Mouse (Mus musculus) frontal cortex, adult (tissue): ENCODE results near the gene Dnm2.
A peak's percentile ranks its signal among the peaks of the same experiment; 100 is the strongest.

Source experiments
- ATAC-seq: cut with Nextera tagmentation; 2 replicates; pipeline ENCODE4 v1.9.2; 2017; ENCODE audit warnings: mild to moderate bottlenecking, moderate library complexity, mixed read lengths; ENCODE audit not compliant: low TSS enrichment

Dnm2 gene

DNA sequence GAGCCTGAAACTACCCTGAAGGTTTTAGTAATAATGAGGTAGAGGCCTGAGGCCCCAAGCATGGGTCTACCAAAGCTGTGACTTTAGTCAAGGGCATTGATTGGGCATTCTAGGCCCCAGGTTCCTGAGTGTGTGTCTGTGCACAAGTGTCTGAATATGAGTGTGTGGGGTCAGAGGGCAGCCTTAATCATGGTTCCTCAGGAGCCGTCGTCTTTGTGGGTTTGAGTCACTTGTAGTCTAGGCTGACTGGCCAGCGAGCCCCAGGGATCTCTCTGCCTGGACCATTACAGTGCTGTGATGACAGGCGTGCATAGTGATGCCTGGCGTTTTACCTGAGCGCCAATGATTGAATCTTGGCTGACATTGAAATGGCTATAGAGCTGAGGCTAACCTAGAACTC, 3.5 kb downstream of the Dnm2 start:
- ATAC-seq: no peak

GRCm38 (mm10) chr9:21430724-21431123, 6.0 kb downstream of the Dnm2 start:
- ATAC-seq: peak; percentile 44

GRCm38 (mm10) chr9:21432066-21432465, 7.4 kb downstream of the Dnm2 start:
- ATAC-seq: no peak

- ATAC-seq: no peak
Observed at GRCm38 (mm10) chr9:21433766-21434165, 9.1 kb downstream of the Dnm2 start.

GRCm38 (mm10) chr9:21434410-21434809, 9.7 kb downstream of the Dnm2 start:
- no peak for ATAC-seq

DNA sequence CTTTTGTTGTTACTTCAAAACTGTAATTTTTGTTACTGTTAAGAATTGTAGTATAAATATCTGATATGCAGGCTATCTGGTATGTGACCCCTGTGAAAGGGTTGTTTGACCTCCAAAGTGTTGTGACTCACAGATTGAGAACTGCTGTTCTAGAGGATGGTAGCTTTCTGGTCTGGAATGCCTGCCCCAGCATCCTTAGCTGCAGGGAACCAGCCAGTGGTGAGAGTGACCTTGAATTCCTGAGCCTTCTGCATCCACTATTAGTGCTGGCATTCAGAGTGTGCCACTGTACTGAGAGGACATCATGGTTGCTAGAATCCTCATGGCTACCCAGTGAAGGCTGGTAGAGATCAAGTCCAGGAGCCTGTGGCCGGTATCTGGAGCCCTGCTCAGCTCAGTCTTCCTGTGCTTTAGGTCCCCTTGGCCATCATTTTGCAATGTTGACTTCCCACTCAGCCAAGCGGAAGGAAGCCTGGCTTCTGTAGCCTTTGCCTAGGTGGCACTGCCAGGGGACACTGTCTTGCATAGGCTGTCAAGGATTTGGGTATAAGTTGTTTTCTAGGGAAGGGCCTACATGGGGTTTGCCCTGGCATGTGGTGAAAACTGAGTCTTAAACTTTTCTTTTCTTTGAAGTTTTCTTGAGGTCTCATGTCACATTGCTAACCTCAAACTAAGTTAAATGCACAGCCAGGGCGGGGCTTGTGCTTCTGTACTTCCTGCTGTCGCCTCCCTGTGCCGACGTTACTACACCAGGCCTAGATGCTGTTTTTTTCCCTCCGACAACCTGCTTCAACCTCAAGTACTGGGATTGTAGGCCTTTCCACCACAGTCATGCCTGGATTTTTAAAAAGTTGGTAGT, 11.3 kb downstream of the Dnm2 start:
- ATAC-seq: no peak

GRCm38 (mm10) chr9:21437577-21437976, 12.9 kb downstream of the Dnm2 start:
- ATAC-seq: no peak

- ATAC-seq: no peak
Observed at GRCm38 (mm10) chr9:21438219-21438618, 13.5 kb downstream of the Dnm2 start.

- 0 out of 2 replicates have a peak, but pooled peaks have one; percentile 35 for ATAC-seq
Observed at GRCm38 (mm10) chr9:21439456-21439855, 14.7 kb downstream of the Dnm2 start.

DNA sequence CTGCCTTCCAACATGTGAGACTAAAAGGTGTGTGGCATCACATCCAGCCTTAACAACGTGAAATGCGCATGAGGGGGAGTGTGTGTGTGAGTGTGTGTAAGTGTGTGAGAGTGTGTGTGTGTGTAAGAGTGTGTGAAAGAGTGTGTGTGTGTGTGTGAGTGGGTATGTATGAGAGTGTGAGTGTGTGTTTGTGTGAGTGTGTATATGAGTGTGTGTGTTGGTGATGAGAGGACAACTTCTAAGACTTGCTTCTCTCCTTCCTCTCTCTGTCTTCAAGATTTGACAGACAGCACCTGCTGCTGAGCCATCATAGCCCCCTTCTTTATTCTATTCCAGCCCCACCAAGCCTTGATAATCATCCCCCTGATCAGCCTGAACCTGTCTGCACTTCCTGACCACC, 15.2 kb downstream of the Dnm2 start:
- no peak for ATAC-seq

GRCm38 (mm10) chr9:21440387-21440786, 15.7 kb downstream of the Dnm2 start:
- no peak for ATAC-seq

DNA sequence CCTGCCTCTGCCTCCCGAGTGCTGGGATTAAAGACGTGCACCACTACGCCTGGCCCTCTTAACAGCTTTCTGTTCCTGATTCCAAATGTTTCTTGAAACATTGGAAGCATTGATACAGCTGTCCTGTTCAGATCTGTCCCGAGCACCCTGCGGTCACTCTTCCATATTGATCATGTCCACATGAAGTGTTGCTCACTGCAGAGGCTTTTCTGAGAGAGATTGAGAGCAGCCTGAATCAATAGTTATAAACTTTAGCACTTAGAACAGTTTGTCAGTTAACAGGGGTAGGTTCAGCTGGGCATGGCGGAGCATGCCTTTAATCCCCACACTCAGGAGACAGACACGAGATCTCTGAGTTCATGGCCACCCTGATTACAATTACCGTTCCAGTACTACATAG, 19.1 kb downstream of the Dnm2 start:
- ATAC-seq: no peak

- ATAC-seq: no peak
Observed at GRCm38 (mm10) chr9:21444574-21444973, 19.9 kb downstream of the Dnm2 start.

- no peak for ATAC-seq
Observed at GRCm38 (mm10) chr9:21445081-21445744, 20.5 kb downstream of the Dnm2 start.

- ATAC-seq: no peak
Observed at GRCm38 (mm10) chr9:21447778-21448177, 23.1 kb downstream of the Dnm2 start.

- ATAC-seq: no peak
Observed at GRCm38 (mm10) chr9:21449710-21450109, 25.0 kb downstream of the Dnm2 start.

DNA sequence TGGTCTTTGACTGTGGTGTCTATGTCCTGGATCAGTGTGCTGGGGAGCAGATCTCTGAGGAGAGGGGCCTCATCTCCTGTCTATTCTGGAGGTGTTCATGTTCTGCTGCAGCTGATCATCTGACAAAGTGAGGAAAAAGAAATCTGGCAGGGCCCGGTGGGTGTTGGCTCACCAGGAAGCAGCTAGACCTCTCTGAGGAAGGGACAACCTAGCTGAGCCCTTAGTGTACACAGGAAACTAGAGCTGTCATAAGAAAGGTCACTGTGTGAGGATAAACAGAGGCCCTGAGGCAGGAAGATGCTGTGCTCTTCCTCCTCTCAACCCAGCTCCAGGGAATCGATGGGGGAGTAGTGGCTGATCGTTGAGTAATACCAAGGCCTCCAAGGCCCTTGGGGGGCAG, 25.6 kb downstream of the Dnm2 start:
- no peak for ATAC-seq

- no peak for ATAC-seq
Observed at GRCm38 (mm10) chr9:21451391-21451790, 26.7 kb downstream of the Dnm2 start.

- no peak for ATAC-seq
Observed at GRCm38 (mm10) chr9:21451870-21452269, 27.2 kb downstream of the Dnm2 start.

DNA sequence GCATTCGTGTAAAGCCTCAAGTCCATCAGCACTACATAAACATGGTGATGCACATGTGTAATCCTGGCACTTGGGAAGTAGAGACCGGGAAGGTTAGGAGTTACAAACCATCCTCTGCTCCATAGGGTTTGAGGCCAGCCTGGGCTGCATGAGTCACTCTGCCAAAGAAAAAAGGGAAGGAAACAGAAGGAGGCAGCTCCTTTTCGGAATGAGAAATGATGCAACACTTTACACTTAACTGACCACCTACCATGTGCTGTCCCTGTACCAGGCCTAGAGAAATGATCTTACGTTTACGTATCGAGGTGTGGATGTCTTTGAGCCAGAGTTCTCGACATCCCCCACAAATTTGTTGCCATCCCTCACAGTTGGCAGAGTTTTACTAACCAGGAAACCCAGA, 28.3 kb downstream of the Dnm2 start:
- ATAC-seq: peak; percentile 50; the same call in 1 of the 2 replicates

GRCm38 (mm10) chr9:21453459-21453858, 28.8 kb downstream of the Dnm2 start:
- peak; percentile 2; the same call in 1 of the 2 replicates for ATAC-seq

- no peak for ATAC-seq
Observed at GRCm38 (mm10) chr9:21454556-21454955, 29.8 kb downstream of the Dnm2 start.

- ATAC-seq: no peak
Observed at GRCm38 (mm10) chr9:21455103-21455770, 30.5 kb downstream of the Dnm2 start.
